Mouse (Mus musculus) Patski (cell line): ENCODE measurements at regions not wholly inside any gene's neighbourhood (a gene's known extent, or its start where the extent isn't known, plus 50 kb on each side); places are given as distances from the start of the nearest gene placed in this dataset.
A peak's percentile ranks its signal among the peaks of the same experiment; 100 is the strongest.

Experiments
- ATAC-seq: fragments of 100-300 bp; one replicate; pipeline ENCODE4 v1.8.0; 2021
- CTCF ChIA-PET: fragments of 350-600 bp; sonication (Branson Sonifier 250); formaldehyde crosslinking; loops from one replicate; lab custom pipeline; 2022; ENCODE audit warnings: inconsistent platforms; lab: Charles Lee
- POLR2A ChIA-PET: fragments of 350-600 bp; sonication (Branson Sonifier 250); formaldehyde crosslinking; loops from one replicate; lab custom pipeline; 2022; ENCODE audit warnings: antibody characterized with exemption, inconsistent platforms; lab: Charles Lee
- DNase-seq: peaks from one replicate; pipeline ENCODE4 v3.0.0-alpha.2; 2011; ENCODE audit warnings: low read depth, low spot score
- H3K27me3 ChIP-seq: fragments of 371-371 bp; one replicate; pipeline ENCODE4 v1.5.1; 2021
- CTCF ChIP-seq: fragments of 100-300 bp; IDR thresholded peaks from one replicate; pipeline ENCODE4 v1.5.1; 2021
- in situ Hi-C: fragments of 300-500 bp; cut with MboI; formaldehyde crosslinking; loops from 3 replicates; pipeline ENCODE4 v1.11.1; 2018; ENCODE audit warnings: low pct_unique_long_range_greater_than_20kb, mixed read lengths

DNA sequence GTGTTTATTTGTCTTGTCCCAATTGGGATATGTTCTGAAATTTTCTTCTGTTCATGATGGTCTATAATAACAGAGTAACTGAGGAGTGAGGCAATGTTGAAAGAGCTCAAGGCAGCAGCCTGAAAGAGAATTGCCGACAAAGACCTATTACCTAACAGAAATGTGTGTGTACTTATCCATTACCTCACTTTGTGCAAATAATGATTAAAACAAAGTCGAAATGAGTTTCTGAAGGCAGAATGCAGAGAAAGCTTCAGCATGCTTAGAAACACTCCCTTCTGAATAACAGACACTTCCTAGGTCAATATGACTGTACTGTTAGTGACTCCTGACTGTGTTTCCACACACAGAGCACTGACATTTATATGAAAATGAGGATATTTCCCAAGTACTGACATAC lies 63.0 kb downstream of the Kbtbd8 start:
- CTCF ChIA-PET = interaction anchor here (1.1 kb wide), 1 partner anchor 8 kb away, joined by 3 read pairs; no protein-coding TSS in a partner anchor
- ATAC-seq (no peak), DNase-seq (no peak)
- H3K27me3 ChIP-seq = peaks cover 50% of the 10 kb centered on the region
- no peak for TF ChIP-seq CTCF
- in situ Hi-C loops = no loop called here
- POLR2A ChIA-PET = no interaction called here

DNA sequence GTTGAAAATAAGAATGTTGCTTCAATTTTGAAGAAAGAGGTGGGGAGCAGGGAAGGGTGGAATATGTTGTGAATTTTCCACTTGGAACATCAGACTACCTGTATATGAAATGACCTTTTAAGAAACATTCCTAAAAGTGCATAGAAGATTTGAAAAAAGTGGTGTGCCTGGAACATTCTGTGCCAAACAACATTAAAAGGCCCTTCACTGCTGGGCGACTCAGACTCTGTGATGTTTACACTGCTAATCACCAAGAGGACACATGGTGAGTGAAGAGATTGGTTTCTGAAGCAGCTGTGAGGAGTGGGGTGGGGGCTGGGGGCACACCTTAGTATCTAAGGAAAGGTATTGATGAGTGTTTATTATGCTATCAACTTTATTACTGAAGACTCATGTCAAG lies 65.2 kb downstream of the Kbtbd8 start:
- DNase-seq (no peak), ATAC-seq (no peak)
- POLR2A ChIA-PET = no interaction called here
- H3K27me3 ChIP-seq = peaks cover 59% of the 10 kb centered on the region
- in situ Hi-C loops = no loop called here
- TF ChIP-seq CTCF = no peak
- CTCF ChIA-PET = no interaction called here

DNA sequence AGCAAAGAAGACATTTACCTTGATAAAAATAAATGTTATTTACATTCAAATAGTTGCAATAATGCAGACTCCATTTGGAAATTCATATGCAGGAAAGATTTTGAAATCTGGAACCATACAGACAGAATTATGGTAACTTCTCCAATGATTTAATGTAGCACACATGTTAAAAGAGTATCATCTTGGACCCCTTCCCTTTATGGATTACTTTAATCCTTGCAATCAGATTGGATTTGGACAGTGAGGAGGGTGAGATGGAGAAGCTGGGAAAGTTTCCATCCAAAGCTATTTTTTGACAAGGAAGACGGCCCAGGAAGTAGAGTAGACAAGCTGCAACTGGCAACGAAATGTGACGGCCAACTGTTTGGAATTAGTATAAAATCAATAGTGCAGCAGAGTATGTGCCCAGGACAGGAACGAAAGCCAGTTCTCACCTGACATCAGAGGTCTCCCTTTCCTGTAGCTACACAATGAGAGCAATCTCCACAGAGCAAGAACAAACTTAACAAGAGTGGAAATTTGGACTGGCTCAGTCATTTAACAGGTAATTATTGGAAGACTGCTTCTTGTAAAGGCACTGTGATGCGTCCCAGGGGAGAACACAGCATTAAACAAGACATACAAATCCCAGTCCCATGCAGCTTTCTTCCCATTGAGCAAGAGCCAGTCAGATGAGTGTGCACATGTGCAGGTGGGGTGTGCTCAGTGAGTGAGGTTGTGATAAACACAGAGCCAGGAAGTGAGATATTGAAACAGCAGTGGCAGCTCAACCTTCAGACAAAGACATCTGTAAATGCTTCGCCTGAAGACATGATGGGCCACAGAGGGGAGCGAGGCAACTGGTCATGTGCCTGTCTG lies 68.3 kb downstream of the Kbtbd8 start:
- no peak for TF ChIP-seq CTCF
- in situ Hi-C loops = no loop called here
- POLR2A ChIA-PET = no interaction called here
- ATAC-seq = no peak
- peaks cover 65% of the 10 kb centered on the region for H3K27me3 ChIP-seq
- DNase-seq = no peak
- CTCF ChIA-PET = no interaction called here

DNA sequence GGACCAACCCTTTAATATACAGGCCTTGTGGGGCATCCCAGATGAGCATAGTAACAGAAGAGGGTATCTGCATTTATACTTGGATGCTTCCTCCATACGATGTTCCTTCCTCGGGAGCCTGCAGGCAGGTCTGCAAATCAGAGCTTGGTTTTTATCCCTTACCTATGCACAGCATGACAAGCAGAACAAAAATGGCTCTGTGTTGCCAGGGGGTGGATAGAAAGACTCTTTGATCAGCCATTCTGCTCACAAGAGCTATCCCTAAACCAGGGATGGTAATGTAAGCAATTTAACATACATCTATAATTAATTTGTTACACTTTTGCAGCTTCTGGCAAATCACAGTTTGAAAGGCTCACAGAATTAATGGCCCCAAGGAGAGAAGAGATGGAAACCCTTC lies 79.6 kb downstream of the Kbtbd8 start:
- CTCF ChIA-PET = no interaction called here
- peaks cover 46% of the 10 kb centered on the region for H3K27me3 ChIP-seq
- POLR2A ChIA-PET = no interaction called here
- ATAC-seq = no peak
- in situ Hi-C loops = no loop called here
- no peak for DNase-seq
- TF ChIP-seq CTCF = no peak

DNA sequence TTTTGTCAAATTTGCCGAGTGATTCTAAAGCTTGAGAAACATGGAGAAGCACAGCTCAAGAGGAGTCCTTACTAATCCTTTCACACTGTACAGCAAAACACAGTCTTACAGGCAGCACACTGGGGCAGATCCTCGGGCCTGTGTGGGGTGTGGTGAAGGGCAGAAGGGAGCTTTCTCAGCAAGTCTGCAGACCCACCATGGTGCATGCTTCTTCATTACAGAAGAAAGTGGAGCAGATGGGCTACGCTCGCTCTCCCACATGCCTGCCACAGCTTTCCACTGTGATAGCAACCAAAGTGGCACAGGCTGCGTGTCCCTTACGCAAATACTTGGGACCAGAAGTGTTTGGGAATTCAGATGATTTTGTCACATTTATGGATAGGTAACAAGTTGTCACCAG lies 81.6 kb downstream of the Kbtbd8 start:
- peaks cover 41% of the 10 kb centered on the region for H3K27me3 ChIP-seq
- CTCF ChIA-PET = interaction anchor here (1.0 kb wide), 1 partner anchor 9 kb away, joined by 4 read pairs; no protein-coding TSS in a partner anchor
- ATAC-seq = no peak
- POLR2A ChIA-PET = no interaction called here
- TF ChIP-seq CTCF = no peak
- DNase-seq = no peak
- in situ Hi-C loops = no loop called here

DNA sequence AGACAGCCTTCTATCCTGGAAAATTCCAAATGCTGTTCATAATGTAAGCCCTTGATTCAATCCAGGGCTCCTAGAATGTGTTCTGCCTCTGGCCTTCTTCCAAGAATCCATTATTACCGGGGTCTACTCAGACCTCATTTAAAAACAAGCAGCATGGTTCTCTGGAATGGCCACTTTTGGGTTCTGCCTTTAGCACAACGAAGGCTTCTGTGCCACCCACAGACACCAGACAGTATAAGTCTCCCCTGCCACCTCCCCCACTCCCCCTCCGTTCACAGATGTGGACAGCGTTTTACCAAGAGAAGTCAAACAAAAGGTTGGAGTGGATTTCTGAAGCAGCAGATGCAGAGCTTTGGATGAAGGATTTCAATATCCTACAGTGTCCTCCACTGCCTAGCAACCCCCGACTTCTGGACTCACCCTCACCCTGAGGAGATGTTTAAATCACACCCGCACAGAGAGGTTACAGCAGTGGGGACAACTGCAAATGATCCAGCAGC lies 85.3 kb downstream of the Kbtbd8 start:
- in situ Hi-C loops = no loop called here
- TF ChIP-seq CTCF = no peak
- peaks cover 22% of the 10 kb centered on the region for H3K27me3 ChIP-seq
- ChIA-PET CTCF (no interaction called here), POLR2A (no interaction called here)
- ATAC-seq (no peak), DNase-seq (no peak)

DNA sequence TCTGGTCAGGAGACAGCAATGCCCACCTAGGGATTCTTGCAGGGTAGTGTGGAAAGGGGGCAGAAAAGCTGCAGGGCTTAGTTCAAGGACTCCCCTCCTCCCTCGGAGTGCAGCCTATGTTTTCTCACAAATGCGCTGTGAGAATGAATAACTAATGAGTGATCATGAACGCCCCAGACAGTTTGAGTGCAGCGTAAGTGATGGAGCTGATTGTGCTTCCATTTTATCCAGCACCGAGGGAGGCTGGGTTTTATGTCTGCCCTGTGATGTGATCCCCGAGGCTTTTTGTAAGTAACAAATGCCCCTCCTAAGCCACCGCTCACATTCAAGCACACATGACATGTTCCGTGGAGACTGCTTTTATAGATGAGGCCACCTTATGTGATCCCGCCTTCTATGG lies 85.9 kb downstream of the Kbtbd8 start:
- H3K27me3 ChIP-seq = peaks cover 22% of the 10 kb centered on the region
- DNase-seq = no peak
- CTCF ChIA-PET = no interaction called here

DNA sequence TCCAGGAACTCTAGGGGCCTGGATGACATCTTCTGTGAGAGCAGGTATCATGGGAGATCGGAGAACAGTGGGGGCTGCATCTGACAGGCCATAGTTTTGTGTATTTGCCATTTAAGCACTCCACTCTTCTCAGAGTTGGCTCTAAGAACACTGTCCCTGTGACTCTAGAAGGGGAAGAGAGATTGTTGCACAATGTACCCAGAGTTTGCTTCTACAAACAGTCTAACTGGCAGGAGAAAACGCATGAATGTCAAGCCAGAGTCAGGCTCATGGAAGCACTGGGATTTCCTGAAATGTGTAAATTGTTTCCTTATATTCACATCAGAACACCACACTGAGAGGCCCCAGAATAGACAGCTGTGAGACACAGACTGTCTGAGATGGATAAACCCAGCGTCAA lies 87.2 kb downstream of the Kbtbd8 start:
- H3K27me3 ChIP-seq = peaks cover 22% of the 10 kb centered on the region
- POLR2A ChIA-PET = no interaction called here
- no peak for TF ChIP-seq CTCF
- no peak for DNase-seq
- no peak for ATAC-seq
- CTCF ChIA-PET = no interaction called here
- in situ Hi-C loops = no loop called here

More for the DNA sequence above, 85.9 kb downstream of the Kbtbd8 start:
- POLR2A ChIA-PET = no interaction called here
- ATAC-seq = no peak
- in situ Hi-C loops = no loop called here
- TF ChIP-seq CTCF = no peak

DNA sequence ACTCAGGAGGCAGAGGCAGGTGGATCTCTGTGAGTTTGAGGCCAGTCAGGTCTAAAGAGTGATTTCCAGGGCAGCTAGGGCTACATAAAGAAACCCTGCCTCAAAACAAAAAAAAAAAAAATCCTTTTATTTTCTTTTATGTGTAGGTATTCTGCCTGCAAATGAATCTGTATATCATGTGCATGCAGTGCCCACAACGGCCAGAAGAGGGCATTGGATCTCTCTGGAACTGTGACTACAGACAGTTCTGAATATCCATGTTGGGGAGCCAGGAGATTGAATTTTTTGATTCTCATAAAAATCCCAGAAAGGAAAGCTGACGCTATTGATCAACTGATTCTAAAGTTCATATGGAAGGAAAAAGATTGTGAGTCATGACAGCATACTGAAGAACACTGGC lies 90.0 kb downstream of the Kbtbd8 start:
- no peak for DNase-seq
- no peak for ATAC-seq
- CTCF ChIA-PET = interaction anchor here (1.3 kb wide), 1 partner anchor 9 kb away, joined by 4 read pairs; no protein-coding TSS in a partner anchor
- POLR2A ChIA-PET = no interaction called here
- in situ Hi-C loops = no loop called here
- TF ChIP-seq CTCF = peak; percentile 67
- H3K27me3 ChIP-seq = peaks cover 6% of the 10 kb centered on the region

DNA sequence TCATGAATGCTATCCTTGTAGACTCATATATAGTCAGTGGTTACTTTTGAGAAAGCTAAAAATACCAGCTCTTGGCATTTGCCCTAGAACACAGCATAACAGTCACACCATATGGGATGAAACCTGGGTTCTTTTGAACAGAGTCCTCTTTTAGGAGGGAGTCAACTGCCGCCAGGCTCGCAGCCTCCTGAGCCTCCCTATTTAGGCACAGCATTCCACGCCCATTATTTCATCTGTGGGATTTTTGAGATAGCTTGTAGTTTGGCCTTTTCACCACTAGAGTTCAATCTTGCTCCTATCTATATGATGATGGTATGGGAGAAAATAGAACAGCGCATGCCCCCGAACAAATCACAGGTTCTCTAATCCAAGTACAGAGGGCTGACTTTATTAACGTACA lies 100.4 kb downstream of the Kbtbd8 start:
- peaks cover 17% of the 10 kb centered on the region for H3K27me3 ChIP-seq
- in situ Hi-C loops = no loop called here
- CTCF ChIA-PET = interaction anchor here (0.7 to 1.1 kb wide), 2 partner anchors 27 to 109 kb away, joined by 3 read pairs; no protein-coding TSS in a partner anchor
- ATAC-seq (no peak), DNase-seq (no peak)
- peak; percentile 39 for TF ChIP-seq CTCF
- POLR2A ChIA-PET = no interaction called here

DNA sequence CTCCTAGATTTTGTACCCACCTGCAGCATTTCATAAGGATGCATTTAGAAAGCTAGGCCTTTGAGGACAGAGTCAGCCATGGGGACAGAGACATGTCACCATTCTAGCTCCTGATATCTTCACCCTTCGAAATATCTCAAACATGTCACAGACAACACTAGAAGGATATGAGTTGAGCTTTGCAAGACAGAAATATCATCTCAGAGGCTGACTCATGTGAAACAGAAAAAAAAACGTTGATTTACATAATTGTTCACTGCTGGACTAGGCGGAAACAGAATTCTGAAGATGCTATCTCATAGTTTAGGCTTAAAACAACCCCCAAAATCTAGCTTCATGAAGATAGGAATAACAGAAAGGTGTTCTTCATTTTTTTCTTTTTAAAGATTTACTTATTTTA lies 101.8 kb downstream of the Kbtbd8 start:
- in situ Hi-C loops = no loop called here
- peaks cover 17% of the 10 kb centered on the region for H3K27me3 ChIP-seq
- no peak for TF ChIP-seq CTCF
- CTCF ChIA-PET = no interaction called here
- POLR2A ChIA-PET = interaction anchor here (0.6 kb wide), 1 partner anchor 1131 kb away, joined by 3 read pairs; no protein-coding TSS in a partner anchor
- no peak for ATAC-seq
- no peak for DNase-seq
